Mouse (Mus musculus): ENCODE measurements around the gene Disp1. TPM values are rescaled to one million over a fixed set of nuclear protein-coding genes. Genes with fewer than 3 reads are reported as not detected.

Disp1 gene
- polyA plus RNA-seq, 1 experiment from 2014 or later: 18.3 TPM

GRCm38 (mm10) chr1:183200926-183201325 lies 20.4 kb downstream of the Disp1 start:
- WGBS: 87% methylated on average over 5 of the region's 5 CpGs
- no peaks in the 10 kb centered on the region for H3K27me3 ChIP-seq
- no peaks in the 10 kb centered on the region for H3K4me1 ChIP-seq
- no peak for ATAC-seq (ENCODE audit: insufficient number of reproducible peaks, low FRiP score, low TSS enrichment, low read depth)
- H3K4me2 ChIP-seq (replicated peaks): no peak overlapping the region
- H3K36me3 ChIP-seq: no peaks in the 10 kb centered on the region
- H3K9ac ChIP-seq: no peak overlapping the region
- no peak overlapping the region for H3K27ac ChIP-seq (replicated peaks)
- H3K9me3 ChIP-seq (replicated peaks): no peaks in the 10 kb centered on the region
- H3K4me3 ChIP-seq (replicated peaks): no peak overlapping the region

GRCm38 (mm10) chr1:183194763-183195162 lies 26.6 kb downstream of the Disp1 start:
- Histone ChIP-seq H3K4me1 (peaks cover 55% of the 10 kb centered on the region), H3K4me3 (replicated peaks) (no peak overlapping the region), H3K9me3 (replicated peaks) (no peaks in the 10 kb centered on the region), H3K36me3 (no peaks in the 10 kb centered on the region), H3K27me3 (no peaks in the 10 kb centered on the region), H3K4me2 (replicated peaks) (0 out of 2 replicates have a peak overlapping the region, but pooled peaks have one; percentile 17), H3K9ac (no peak overlapping the region), H3K27ac (replicated peaks) (peak overlapping the region; percentile 61)
- no peak for ATAC-seq (ENCODE audit: insufficient number of reproducible peaks, low FRiP score, low TSS enrichment, low read depth)
- WGBS: 61% methylated on average over 18 of the region's 18 CpGs

GRCm38 (mm10) chr1:183194151-183194550 lies 27.2 kb downstream of the Disp1 start:
- Histone ChIP-seq H3K4me2 (replicated peaks) (no peak overlapping the region), H3K4me3 (replicated peaks) (no peak overlapping the region), H3K27ac (replicated peaks) (peak overlapping the region; percentile 24), H3K9ac (no peak overlapping the region), H3K36me3 (no peaks in the 10 kb centered on the region), H3K27me3 (no peaks in the 10 kb centered on the region), H3K4me1 (peaks cover 61% of the 10 kb centered on the region), H3K9me3 (replicated peaks) (no peaks in the 10 kb centered on the region)
- no peak; the same call in 1 of the 2 replicates for ATAC-seq (ENCODE audit: insufficient number of reproducible peaks, low FRiP score, low TSS enrichment, low read depth)
- 24% methylated on average over 5 of the region's 5 CpGs for WGBS

- H3K4me3 ChIP-seq (replicated peaks): no peak overlapping the region
- no peaks in the 10 kb centered on the region for H3K9me3 ChIP-seq (replicated peaks)
- 36% methylated on average over 10 of the region's 10 CpGs for WGBS
- H3K27ac ChIP-seq (replicated peaks): no peak overlapping the region
- H3K4me2 ChIP-seq (replicated peaks): no peak overlapping the region
- no peaks in the 10 kb centered on the region for H3K27me3 ChIP-seq
- H3K36me3 ChIP-seq: no peaks in the 10 kb centered on the region
- peaks cover 79% of the 10 kb centered on the region for H3K4me1 ChIP-seq
- ATAC-seq (ENCODE audit: insufficient number of reproducible peaks, low FRiP score, low TSS enrichment, low read depth): no peak
- H3K9ac ChIP-seq: no peak overlapping the region
Measured at GRCm38 (mm10) chr1:183191398-183191797, 29.9 kb downstream of the Disp1 start.

GRCm38 (mm10) chr1:183190456-183190855 lies 30.9 kb downstream of the Disp1 start:
- H3K9ac ChIP-seq: no peak overlapping the region
- H3K27ac ChIP-seq (replicated peaks): peak overlapping the region; percentile 81
- H3K27me3 ChIP-seq: no peaks in the 10 kb centered on the region
- no peaks in the 10 kb centered on the region for H3K9me3 ChIP-seq (replicated peaks)
- 28% methylated on average over 9 of the region's 9 CpGs for whole genome bisulfite sequencing
- peaks cover 78% of the 10 kb centered on the region for H3K4me1 ChIP-seq
- H3K4me3 ChIP-seq (replicated peaks): no peak overlapping the region
- ATAC-seq (ENCODE audit: insufficient number of reproducible peaks, low FRiP score, low TSS enrichment, low read depth): no peak
- no peak overlapping the region for H3K4me2 ChIP-seq (replicated peaks)
- no peaks in the 10 kb centered on the region for H3K36me3 ChIP-seq

GRCm38 (mm10) chr1:183189014-183189662 lies 32.2 kb downstream of the Disp1 start:
- WGBS: 27% methylated on average over 10 of the region's 10 CpGs
- Histone ChIP-seq H3K36me3 (no peaks in the 10 kb centered on the region), H3K27ac (replicated peaks) (peak overlapping the region; percentile 81), H3K4me3 (replicated peaks) (no peak overlapping the region), H3K4me1 (peaks cover 71% of the 10 kb centered on the region), H3K27me3 (no peaks in the 10 kb centered on the region), H3K9me3 (replicated peaks) (no peaks in the 10 kb centered on the region), H3K4me2 (replicated peaks) (peak overlapping the region; percentile 25; the same call in 1 of the 2 replicates), H3K9ac (no peak overlapping the region)
- ATAC-seq (ENCODE audit: insufficient number of reproducible peaks, low FRiP score, low TSS enrichment, low read depth): no peak; the same call in 1 of the 2 replicates

GRCm38 (mm10) chr1:183188115-183189013 lies 33.0 kb downstream of the Disp1 start:
- Histone ChIP-seq H3K27me3 (no peaks in the 10 kb centered on the region), H3K4me1 (peaks cover 69% of the 10 kb centered on the region), H3K9ac (no peak overlapping the region), H3K4me3 (replicated peaks) (no peak overlapping the region), H3K27ac (replicated peaks) (peak overlapping the region; percentile 81), H3K4me2 (replicated peaks) (peak overlapping the region; percentile 25; the same call in 1 of the 2 replicates), H3K9me3 (replicated peaks) (no peaks in the 10 kb centered on the region), H3K36me3 (no peaks in the 10 kb centered on the region)
- ATAC-seq (ENCODE audit: insufficient number of reproducible peaks, low FRiP score, low TSS enrichment, low read depth): peak; percentile 79
- whole genome bisulfite sequencing: 24% methylated on average over 20 of the region's 20 CpGs

GRCm38 (mm10) chr1:183185560-183185959 lies 35.8 kb downstream of the Disp1 start:
- H3K27me3 ChIP-seq: no peaks in the 10 kb centered on the region
- no peak overlapping the region for H3K4me2 ChIP-seq (replicated peaks)
- peaks cover 48% of the 10 kb centered on the region for H3K4me1 ChIP-seq
- H3K9ac ChIP-seq: no peak overlapping the region
- WGBS: 80% methylated on average over 6 of the region's 6 CpGs
- H3K4me3 ChIP-seq (replicated peaks): no peak overlapping the region
- ATAC-seq (ENCODE audit: insufficient number of reproducible peaks, low FRiP score, low TSS enrichment, low read depth): no peak
- no peak overlapping the region for H3K27ac ChIP-seq (replicated peaks)
- H3K36me3 ChIP-seq: no peaks in the 10 kb centered on the region
- H3K9me3 ChIP-seq (replicated peaks): no peaks in the 10 kb centered on the region

GRCm38 (mm10) chr1:183184681-183185080 lies 36.6 kb downstream of the Disp1 start:
- Histone ChIP-seq H3K4me1 (peaks cover 39% of the 10 kb centered on the region), H3K36me3 (no peaks in the 10 kb centered on the region), H3K9me3 (replicated peaks) (no peaks in the 10 kb centered on the region), H3K4me2 (replicated peaks) (no peak overlapping the region), H3K4me3 (replicated peaks) (no peak overlapping the region), H3K9ac (no peak overlapping the region), H3K27me3 (no peaks in the 10 kb centered on the region), H3K27ac (replicated peaks) (no peak overlapping the region)
- 73% methylated on average over 5 of the region's 5 CpGs for WGBS
- no peak for ATAC-seq (ENCODE audit: insufficient number of reproducible peaks, low FRiP score, low TSS enrichment, low read depth)

- Histone ChIP-seq H3K4me1 (peaks cover 28% of the 10 kb centered on the region), H3K4me3 (replicated peaks) (no peak overlapping the region), H3K9me3 (replicated peaks) (no peaks in the 10 kb centered on the region), H3K27ac (replicated peaks) (no peak overlapping the region), H3K4me2 (replicated peaks) (no peak overlapping the region), H3K36me3 (no peaks in the 10 kb centered on the region), H3K9ac (no peak overlapping the region), H3K27me3 (no peaks in the 10 kb centered on the region)
- ATAC-seq (ENCODE audit: insufficient number of reproducible peaks, low FRiP score, low TSS enrichment, low read depth): no peak
- WGBS: 61% methylated on average over 5 of the region's 5 CpGs
Measured at GRCm38 (mm10) chr1:183183565-183183964, 37.8 kb downstream of the Disp1 start.

GRCm38 (mm10) chr1:183182641-183183414 lies 38.5 kb downstream of the Disp1 start:
- no peak overlapping the region for H3K9ac ChIP-seq
- WGBS: 34% methylated on average over 12 of the region's 12 CpGs
- no peak overlapping the region for H3K27ac ChIP-seq (replicated peaks)
- H3K4me1 ChIP-seq: peaks cover 21% of the 10 kb centered on the region; the same call in 1 of the 2 replicates
- H3K36me3 ChIP-seq: no peaks in the 10 kb centered on the region
- H3K4me3 ChIP-seq (replicated peaks): no peak overlapping the region
- H3K4me2 ChIP-seq (replicated peaks): no peak overlapping the region
- H3K27me3 ChIP-seq: no peaks in the 10 kb centered on the region
- ATAC-seq (ENCODE audit: insufficient number of reproducible peaks, low FRiP score, low TSS enrichment, low read depth): no peak
- no peaks in the 10 kb centered on the region for H3K9me3 ChIP-seq (replicated peaks)

Measured in embryonic facial prominence, embryonic 15.5 days (tissue).